Mouse (Mus musculus): ENCODE data around the gene Ntn4.

Gene Ntn4

DNA sequence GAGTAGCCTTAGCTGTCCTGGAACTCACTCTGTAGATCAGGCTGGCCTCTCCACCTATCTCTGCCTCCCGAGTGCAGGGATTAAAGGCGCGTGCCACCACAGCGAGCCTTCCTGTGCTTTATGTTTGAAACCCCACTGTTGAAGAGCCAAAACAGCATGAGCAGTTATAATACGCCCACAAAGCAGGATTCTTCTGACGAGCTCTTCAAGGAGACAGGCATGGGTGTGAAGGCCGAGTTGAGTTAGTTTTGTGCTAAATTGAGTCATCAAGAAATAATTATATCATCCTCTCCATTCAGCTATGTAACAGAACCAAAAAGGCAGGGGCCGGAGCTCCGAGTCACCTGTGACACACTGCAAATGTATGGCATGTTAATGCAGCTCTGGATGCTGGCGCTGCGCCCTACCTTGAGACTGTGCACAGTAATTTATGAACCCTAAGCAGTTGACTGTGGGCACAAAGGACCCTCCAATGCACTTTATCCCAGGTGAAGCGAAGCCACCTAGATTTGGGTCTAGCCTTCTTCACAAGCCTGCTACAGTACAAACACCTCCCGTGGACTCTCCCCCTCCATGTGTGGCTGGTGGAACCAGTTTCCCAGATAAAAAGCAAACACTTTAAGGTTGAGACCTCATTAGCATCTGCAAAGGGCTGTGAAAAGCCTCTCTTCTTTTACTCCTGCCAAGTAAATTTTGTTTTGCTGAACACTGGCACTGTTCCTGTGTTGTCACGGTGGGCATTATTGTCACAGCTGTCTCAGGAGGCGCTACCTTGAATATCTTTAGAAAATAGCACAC, 142.9 kb downstream of the Ntn4 start:
- peak; percentile 69 for DNase-seq (ENCODE audit: low read depth)
